Mouse (Mus musculus) adrenal gland, postnatal 4 days (tissue): Measurements from ENCODE around the gene Lrrc8d. TPM values are rescaled to one million over a fixed set of nuclear protein-coding genes. Genes with fewer than 3 reads are reported as not detected.

Source experiments
- DNase-seq, 2 experiments: peaks; one replicate each; pipeline ENCODE4 v3.0.0; 2021 to 2022; ENCODE audit warnings: low spot score in 2 of 2, mixed read lengths in 2 of 2
- total RNA-seq, 2 experiments: library from RNA; stranded (reverse); gene quantifications; 2 replicates each; pipeline ENCODE4 v1.2.3; 2021

The Lrrc8d gene
- total RNA-seq, 2 experiments from 2014 or later: 83.9 to 89.6 TPM

DNA sequence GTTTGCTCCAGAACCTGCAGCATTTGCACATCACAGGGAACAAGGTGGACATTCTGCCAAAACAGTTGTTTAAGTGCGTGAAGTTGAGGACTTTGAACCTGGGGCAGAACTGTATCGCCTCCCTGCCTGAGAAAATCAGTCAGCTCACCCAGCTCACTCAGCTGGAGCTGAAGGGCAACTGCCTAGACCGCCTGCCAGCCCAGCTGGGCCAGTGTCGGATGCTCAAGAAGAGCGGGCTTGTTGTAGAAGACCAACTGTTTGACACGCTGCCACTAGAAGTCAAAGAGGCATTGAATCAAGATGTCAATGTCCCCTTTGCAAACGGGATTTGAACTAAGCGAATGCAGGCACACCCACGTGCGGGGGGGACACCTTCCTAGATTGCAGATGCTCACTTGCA lies 114.2 kb downstream of the Lrrc8d start:
- DNase-seq: no peak

DNA sequence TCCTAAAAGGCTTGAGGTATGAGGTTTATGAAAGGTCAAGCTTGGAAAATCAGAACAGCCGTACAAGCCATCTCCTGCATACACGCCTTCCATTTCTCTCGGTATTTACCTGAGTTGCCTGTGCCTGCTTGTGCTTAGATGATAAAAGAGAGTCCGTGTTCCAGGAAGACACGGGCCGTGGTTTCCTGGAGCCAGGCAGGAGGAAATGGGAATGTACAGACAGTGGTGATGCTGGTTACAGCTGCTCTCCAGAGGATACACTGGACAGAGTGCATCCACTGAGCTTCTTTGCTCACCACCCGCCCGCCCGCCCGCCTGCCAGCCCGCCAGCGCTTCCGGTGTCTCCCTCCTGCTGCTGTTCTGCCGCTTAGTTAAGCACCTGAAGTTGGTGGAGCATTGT lies 116.3 kb downstream of the Lrrc8d start:
- DNase-seq: no peak

DNA sequence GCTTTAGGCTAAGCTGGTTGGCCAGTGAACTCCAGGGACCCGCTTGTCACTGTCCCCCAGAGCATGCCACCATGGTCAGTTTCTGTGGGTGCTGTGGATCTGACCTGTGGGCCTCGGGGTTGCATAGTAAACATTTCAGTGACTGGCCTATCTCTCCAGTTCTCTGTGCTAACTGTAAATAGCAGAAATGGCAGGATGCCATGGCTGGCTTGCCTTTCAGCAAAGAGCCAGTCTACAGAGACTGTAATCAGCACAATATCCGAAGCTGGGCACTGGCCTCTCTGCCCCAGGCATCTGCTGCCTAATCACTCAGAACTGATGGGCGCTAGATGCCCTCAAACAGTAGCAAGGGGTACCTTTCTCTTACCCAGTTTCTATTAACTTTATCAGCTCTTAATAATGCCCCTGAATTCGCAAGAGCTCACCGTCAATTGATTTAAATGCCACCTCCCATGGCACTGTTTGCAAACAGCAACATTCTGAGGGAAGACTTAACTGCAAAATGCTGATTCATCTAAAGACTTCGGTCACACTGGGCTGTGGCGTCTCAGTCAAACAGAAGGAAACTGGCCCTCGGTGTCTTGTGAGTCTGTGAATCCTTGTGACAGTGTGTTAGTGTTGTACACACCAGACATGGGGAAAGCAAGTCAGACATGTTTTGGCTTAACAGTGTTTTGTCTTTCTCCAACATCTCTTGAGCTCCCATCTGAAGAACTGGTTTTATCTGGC lies 117.6 kb downstream of the Lrrc8d start:
- DNase-seq: no peak

DNA sequence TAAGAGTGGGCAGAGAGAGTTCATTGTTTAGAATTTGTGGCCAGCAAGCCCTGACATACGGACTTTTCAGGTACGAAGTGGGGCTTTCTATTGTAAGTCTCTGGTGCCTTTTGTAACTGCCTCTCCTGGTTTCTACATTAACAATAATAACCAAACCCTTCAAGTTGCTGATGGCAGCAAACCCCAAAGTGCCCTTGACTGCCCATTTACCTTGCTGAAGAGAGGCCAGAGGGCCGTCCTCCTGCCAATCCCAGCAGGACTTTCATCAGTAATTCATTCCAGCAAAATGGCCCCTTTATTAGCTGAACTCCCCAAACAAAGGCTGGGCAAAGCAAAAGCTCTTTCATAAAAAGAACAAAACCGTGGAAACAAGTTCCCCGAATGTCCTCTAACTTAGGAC lies 118.6 kb downstream of the Lrrc8d start:
- DNase-seq: no peak

DNA sequence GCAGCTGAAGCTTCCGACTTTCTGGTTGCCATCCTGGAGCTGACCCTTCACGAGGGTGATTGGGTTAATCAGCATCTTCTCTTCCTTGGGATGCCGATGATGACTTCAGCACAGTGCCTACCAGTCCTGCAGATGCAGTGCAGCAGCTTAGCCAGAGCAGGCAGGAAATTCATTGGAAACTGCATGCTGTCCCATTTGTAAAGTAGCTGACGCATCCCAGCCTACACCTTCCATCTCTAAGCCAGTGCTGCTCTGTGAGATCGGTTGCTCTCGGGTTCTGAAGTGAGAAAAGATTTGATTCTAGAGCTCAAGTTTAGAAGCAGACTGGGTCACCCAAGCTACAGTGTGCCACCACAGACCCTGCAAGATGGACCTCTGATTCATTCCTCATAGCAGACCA lies 121.6 kb downstream of the Lrrc8d start:
- DNase-seq: no peak

DNA sequence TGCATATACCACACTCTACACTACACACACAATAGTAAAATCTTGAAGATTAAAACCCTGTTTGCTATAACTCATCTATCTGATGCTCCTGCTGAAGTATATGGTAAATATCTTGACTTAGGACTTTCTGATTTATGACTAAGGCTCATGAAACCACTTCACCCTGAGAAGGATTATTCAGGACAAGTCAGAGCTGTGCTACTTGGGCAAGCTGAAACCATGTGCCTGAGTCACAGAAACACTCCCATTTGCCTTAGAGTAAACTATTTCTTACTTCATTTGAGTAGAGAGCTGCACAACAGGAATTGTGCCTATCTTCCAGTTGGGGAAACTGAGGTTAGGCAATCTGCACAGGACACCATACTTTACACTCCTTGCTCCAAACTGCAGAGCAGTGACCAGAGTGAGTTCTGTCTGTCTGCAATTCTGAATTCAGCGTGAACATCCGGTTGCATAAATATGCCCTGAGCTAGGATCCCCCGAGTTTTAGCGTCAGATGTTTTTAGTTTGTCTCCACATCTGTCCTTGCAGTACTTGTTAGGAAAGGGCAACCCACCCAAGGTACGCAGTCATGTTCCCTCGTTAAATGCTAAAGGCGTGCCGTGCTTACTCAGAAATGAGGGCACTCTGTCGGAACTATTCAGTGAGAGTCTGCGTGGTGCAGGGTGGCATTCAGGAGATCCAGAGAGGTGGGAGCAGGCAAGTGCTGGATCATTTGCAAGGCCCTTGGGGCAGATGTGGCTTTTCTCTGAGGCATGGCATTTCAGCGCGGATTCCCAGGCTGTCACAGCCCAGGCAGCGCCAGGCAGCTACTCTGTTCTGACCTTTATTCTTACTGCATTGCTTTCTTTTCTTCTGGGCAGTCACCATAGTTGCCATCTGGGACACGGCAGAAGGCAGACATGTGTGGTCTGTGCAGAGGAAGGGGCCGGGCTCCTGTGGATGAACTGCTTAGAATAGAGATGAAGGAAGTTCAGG lies 123.0 kb downstream of the Lrrc8d start:
- DNase-seq: no peak

DNA sequence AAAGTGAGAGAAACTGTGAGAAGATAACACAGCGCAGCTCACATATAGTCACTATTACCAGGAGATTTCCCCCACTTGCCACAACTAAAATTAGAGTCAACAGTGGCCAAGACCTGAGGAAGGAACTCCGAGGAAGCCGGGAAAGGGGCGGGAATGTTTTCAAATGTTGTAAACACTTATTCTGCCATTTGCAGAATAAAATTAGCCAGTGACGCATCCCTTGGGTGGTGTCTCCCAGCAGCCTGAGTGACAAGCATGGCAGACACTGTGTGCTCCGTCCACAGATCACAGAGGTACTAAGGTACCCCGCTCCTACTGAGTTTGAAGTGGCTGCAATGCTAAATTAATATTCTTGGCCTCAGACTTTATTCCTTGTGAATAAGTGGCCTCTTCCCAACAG lies 124.5 kb downstream of the Lrrc8d start:
- no peak for DNase-seq

DNA sequence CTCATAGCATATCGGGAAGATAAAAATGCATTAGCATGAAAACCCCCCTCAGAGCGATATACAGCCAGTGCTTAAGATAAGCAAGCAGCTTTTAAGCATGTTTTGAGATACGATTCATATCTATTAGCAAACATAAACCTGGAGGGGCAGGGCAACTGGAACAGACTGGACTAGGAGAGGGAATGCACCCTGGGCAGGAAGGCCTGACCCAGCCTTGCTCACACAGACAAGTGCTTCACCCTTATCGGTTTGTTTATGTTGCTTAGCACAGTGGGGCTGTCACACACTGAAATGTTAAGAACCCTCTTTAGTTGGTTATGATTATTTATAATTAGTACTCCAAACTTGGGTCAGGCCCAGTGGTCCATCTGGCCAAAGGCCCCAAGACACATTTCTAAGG lies 125.1 kb downstream of the Lrrc8d start:
- DNase-seq: no peak

DNA sequence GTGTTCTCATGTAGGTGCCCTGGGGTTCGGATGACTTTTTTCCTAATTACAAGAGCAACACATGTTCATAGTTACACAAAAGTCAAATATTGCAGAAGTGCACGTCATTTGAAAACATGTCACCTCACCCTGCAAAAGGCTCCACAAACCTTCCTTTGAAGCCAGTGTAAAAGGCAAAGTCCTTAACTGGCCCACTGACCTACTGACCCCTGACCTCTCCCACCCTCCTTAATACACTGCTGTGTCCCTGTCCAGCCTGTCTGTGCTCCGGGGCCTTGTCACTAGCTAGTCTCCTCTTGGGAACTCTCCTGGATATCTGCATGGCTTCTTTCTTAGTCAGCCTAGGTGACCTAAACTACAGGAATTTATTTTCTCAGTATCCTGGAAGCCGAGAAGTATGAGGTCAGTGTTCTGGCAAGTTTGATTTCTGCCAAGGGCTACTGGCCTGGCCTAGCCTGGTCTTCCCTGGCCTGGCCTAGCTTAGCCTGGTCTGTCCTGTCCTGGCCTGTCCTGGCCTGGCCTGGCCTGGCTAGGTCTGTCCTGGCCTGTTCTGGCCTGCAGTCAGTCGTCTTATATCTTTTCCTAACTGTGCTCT lies 127.2 kb downstream of the Lrrc8d start:
- no peak for DNase-seq

DNA sequence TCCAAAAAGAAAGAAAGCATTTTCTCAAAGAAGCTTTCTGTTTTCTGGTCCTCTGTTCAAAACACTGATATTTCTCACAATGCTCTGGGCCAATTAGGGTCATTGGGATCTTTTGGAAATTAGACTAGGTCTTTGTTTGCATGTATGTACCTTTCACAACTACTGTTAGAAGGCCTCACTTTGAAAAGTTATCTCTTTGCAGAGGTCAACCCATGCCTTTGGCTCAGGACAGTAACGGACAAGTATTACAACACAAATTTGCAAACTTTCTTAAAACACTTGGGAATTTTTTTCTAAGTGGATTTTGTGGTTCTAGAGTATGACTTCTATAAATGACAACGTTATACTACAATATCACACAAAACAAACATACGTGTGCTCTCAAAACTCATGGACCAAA lies 128.3 kb downstream of the Lrrc8d start:
- DNase-seq: no peak

DNA sequence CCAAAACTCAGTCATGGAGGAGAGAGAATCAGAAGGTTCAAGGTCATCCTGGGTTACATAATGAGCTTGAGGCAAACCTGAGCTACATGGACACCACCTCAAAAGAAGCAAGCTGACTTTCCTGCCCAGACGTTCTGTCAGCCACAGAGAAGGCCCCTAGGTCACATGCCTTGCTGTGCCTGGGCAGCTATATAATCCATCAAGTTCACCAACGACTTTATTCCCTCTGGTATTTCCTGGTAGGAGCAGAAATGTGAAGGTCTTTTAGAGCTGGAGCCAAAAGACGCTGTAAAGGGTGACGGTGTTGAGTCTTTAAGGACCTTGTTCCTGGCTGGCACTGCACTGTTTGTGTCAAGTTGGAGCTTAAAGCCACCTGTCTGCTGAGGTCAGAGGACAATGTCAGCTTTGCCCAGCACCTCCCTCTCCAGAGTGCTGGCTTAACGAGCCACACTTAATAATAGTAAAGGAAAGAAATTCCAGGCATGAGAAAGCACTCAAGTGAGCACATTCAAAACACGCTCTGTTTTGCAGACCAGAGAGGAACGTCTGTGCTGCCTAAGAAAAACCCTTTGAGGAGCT lies 129.3 kb downstream of the Lrrc8d start:
- no peak for DNase-seq

DNA sequence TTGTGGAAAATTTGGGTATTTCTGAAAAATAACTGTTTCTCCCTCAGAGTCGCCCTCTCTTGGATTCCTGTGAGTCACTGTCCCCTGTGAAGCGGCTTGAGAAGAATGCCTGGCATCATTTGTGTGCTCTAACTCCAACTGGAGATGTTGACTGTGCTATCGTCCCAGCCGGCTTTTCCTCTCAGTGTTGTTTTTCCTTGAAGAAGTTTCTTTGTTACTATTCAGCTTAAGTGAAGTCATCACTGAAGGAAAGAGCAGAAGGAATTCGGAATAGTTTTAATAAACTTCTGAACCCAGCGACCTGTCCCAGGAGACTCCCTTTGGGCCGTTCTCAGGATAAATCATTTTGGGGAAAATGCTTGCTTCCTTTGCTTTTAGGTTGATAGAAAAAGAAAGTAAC lies 132.4 kb downstream of the Lrrc8d start:
- no peak for DNase-seq

DNA sequence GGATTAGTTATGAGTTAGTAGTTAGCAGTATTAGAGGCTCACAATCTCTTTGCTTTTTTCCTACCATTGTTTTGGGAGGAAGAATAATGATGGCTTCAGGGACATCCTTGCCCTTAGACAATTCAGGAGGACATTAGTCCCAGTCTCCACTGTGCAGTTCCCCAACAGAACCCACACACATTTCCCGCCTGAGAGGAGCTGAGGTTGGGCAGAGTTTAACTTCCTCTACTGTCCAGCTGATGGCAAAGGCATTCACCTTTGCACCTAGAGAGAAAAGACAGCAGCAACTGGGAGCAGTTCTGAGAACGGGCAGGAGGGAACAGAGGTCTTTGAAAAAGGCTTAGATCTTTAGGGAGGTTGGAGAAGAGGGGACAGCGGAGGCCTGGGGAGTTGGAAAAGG lies 134.2 kb downstream of the Lrrc8d start:
- DNase-seq: no peak

DNA sequence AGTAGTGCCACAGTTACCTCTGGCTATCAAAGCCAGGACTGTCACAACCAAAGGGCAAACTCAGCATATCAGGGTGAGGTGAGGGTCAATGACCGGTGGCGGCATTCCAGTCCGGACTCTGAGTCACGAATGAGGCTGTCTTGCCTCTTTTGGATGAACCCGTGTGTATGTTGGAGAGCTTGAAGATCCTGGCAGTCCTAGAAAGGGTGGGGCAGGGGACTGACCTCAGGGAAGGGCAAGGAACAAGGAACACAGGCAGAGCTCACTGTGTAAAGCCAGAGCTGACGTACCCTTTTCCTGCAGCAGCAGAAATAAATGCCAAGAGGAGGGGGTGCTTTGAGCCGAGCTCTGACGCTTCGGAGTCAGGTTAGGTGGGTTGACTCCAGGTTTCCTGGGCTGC lies 136.2 kb downstream of the Lrrc8d start:
- DNase-seq: no peak

DNA sequence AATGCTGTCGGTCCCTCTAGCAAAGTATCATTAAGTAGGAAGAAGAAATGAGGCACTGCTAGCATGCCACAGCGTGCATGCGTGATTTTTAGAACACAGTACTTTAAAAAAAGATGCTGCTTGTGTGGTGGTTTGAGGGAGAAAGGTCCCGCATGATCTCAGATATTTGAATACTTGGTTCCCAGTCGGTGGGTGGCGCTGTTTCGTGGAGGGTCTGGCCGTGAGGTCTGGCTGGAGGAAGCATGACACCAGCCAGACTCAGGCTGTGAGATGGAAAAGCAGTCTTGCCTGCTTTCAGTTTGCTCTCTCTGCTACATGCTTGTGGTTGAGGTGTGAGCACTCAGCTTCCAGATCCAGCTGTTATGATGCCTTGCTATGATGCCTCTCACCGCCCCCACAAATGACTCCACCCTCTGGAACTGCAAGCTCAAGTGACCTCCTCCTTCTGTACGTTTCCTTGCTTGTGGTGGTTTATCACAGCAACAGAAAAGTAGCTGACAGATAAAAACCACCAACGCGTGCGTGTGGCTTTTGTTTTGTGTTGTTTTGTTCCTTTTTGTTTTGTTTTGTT lies 140.1 kb downstream of the Lrrc8d start:
- DNase-seq: no peak

DNA sequence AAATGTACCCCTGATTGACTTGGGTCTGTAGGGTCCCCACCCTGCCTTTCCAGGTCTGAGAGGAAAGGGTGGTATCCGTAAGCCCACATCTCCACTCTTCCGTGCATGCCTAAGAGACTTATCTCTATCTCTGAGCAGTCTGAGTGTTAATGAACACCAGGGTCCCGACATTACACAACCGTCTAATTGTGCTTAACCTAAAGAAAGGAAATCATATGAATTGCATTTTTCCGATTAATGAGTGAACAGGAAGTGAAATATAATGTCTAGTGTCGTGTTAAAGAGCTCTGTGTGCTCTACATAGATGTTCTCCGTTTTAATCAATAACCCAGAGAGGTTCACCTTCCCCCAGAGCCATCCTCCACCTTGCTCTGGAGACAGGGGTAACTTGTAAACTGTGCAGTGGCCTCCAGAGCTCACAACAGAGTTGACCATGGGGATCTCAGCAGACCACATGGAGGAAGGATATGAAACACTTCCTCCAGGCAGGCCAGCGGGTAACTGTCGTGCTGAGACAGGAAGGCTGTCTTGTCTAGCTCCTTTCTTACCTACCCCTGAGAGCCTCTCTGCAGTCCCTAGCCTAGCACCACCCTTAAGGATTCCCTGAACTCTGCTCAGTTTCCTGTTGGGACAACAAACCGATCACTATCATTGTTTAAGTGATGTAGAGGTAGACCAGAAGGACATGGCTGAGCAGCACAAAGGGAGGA lies 144.4 kb downstream of the Lrrc8d start:
- DNase-seq: no peak

DNA sequence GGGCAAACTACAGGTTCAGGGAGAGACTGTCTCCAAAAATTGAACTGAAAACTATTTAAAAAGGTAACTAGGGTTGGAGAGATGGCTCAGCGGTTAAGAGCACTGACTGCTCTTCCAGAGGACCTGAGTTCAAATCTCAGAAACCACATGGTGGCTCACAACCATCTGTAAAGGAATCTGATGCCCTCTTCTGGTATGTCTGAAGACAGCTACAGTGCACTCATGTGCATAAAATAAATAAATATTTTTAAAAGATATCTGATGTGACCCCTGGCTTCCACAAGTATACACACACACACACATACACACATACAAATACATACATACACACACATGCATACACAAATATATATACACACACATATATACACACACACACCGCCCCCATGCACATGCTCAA lies 145.3 kb downstream of the Lrrc8d start:
- DNase-seq: no peak

DNA sequence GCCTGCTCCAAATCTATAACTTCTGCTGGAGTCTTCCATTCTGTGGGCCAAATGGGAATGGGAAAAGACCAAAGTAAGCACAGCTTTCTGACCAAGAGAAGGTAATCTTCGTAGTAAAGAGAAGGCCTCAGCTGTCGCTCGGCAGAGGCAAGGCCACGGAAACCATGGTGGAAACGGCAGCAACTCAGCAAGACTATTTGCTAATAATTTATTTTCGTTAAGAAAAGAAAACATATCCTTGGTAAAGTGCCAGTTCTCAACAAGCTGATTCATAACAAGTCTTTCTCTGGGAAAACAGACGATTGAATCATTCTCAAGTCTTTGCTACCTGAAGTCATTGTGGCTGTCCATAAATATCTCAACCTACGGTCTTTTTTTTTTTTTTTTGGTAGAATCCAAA lies 148.0 kb downstream of the Lrrc8d start:
- no peak for DNase-seq

DNA sequence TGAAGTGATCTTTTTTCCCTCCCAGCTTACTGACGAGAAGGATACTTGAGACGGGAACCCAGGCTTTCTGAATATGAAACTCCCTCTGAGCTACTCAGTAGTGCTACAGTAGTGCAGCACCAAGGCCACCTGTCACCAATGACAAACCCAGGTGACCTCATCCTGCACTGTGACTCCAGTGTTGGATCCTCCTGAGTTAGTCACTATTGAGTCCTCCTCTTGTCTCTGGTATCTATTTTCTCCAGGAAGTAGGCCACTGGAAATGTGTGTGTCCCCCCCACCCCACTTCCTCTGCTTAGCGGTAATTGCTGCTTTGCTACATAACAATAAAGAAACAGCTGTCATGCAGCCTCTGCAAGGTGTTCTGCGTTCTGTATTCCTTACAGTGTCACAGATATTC lies 149.5 kb downstream of the Lrrc8d start:
- no peak for DNase-seq

DNA sequence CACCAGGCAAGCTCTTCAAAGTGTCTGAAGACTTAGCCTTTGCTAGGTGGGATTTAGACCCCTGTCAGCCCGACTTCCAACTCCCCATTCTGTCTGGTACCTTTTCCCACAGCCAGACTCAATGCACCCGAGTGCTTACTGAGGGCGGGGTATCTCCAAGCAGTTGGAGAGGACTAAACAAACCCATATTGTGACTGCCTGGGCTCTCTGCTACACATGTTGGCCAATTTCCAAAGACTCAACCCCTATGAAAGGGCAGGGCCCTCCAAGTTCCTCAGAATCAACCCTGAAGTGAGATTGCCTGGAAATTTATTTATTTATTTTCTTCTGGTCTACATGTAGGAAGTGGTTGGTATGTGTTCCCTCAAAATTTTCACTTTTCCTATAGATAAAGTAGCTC lies 149.9 kb downstream of the Lrrc8d start:
- no peak for DNase-seq

DNA sequence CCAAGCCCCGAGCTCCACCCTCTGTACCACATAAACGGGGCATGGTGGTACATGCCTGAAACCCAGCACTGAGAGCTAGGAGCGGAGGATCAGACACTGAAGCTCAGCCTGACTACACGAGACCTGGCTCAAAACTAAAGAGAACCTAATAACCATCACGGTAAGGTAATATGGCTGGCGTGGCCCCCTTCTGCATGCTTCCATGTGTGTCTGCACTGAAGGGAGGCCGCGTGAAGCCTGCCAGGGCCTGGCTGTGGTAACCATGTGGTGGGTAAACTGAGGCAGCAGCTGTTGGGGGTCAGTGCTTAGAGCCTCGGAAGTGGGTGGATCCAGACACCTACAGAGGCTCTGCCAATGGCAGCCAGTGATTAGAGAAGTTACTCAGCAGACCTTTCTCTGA lies 153.5 kb downstream of the Lrrc8d start:
- DNase-seq: no peak
